Mouse (Mus musculus): ENCODE results near the gene Polr2c. TPM values are rescaled to one million over a fixed set of nuclear protein-coding genes. Genes with fewer than 3 reads are reported as not detected.

The Polr2c gene
- polyA plus RNA-seq, 1 experiment, result 93.1 TPM

DNA sequence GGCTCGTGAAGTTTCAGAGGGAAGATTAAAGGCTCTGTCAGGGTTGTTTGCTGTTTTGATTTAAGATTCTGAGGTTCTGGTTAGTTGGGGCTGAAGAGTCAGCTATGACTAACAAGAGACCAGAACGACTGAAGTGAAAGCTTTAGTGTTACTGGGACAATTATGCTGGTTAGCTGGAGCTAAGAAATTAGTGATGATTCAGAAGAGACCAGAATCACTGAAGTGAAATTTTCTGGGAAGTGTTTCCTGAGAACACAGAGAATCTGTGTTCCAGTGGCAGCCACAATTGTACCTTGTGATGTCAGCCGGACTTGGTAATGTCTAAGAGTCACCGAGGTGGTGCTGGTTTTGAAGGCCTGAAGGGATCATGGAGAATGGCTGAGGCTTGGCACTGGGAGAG, 23.5 kb downstream of the Polr2c start:
- no peak for DNase-seq (ENCODE audit: low read depth)

- DNase-seq (ENCODE audit: low read depth), result no peak
Measured at GRCm38 (mm10) chr8:94888383-94889036, 31.3 kb downstream of the Polr2c start.

DNA sequence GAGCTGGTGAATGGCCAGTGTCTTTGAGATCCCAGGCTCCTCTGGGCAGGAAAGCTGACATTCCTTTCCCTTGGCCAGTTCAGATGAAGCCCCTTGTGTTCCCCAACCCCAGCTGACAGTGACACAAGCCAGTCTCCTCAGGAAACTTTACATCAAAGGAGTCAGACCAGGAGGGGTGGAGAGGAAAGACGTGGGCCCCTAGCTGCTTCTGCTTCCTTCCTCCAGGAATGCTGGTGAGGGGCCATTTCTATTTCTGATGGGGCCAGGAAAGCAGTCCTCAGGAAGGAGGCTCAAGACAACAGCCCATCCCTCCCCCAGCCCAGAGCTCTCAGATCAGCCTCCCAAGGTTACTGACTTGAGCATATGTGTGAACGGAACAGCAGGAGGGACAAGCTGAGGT, 35.7 kb downstream of the Polr2c start:
- no peak for DNase-seq (ENCODE audit: low read depth)

GRCm38 (mm10) chr8:94899262-94899661, 42.0 kb downstream of the Polr2c start:
- DNase-seq (ENCODE audit: low read depth), result no peak

DNA sequence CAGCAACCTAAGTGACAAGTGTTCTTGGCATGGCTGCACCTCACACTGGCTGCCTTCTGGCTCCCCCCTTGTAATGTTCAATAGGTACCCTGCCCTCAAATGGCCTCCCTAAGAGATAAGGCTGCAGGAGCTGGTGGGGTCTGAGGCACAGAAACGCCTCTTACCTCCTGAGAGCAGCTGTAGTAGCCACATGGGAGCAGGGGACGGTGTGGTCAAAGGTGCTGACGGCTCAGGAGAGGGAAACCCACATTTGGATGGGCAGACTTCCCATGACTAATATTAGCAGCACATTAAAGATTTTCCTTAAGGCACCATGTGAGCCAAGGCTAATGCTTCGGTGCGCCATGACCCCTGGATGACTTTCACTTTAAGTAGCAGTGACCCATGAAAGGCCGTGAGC, 43.4 kb downstream of the Polr2c start:
- no peak for DNase-seq (ENCODE audit: low read depth)

GRCm38 (mm10) chr8:94901031-94901430, 43.8 kb downstream of the Polr2c start:
- no peak for DNase-seq (ENCODE audit: low read depth)

DNA sequence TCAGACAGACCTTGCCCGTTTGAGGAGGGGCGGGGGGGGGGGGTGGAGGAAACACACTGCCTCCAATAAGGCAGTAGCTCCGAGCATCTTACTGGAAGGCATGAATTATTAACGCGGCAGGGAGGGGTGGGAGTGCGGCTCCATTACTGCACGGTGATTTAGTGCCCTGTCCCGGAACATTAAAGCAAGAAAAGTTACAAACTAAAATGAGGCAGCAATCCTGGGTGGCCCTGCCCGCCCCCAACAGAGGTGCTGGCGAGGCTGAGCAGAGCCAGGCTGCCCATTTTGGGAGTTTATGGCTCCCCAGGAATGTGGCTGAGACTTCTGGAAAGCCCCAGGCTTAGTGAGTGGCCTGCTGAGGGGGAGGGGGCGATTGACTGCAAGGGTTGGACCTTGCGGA, 46.5 kb downstream of the Polr2c start:
- DNase-seq (ENCODE audit: low read depth), result no peak

DNA sequence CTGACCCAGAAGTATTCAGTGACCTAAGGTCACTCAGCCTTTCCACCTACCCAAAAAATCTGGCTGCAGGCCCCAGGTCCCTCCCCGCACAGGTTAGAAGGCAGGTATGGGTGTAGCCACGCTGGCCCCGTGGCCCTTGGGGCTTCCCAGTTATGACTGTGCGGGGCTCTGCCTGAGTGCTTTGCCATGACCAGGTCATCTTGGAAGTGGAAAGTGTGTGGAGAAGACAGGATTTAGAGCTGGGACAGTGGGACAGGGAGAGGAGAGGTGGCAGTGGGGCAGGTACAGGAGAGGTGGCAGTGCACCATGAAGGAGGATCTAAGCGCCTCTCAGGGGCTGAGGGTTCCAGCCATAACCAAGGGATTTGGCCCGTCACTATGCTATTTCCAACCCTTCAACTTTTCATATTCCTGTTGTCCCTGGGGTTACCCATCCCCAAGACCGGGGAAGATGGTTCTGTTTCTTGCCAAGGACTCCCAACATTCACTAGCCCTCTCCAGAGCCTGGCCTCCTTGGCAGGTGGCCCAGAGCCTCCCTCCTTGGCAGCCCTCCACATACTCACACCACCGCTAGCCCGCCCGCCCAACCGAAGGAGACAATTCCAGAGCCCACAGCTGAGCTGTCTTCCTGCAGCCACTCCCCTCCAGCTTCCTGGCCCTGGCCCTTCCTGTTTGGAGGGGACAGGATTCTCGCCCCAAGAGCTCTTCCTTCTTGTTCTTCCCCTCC, 47.4 kb downstream of the Polr2c start:
- no peak for DNase-seq (ENCODE audit: low read depth)

- no peak for DNase-seq (ENCODE audit: low read depth)
Measured at GRCm38 (mm10) chr8:94907591-94908300, 50.5 kb downstream of the Polr2c start.

GRCm38 (mm10) chr8:94908847-94909246, 51.6 kb downstream of the Polr2c start:
- no peak for DNase-seq (ENCODE audit: low read depth)

DNA sequence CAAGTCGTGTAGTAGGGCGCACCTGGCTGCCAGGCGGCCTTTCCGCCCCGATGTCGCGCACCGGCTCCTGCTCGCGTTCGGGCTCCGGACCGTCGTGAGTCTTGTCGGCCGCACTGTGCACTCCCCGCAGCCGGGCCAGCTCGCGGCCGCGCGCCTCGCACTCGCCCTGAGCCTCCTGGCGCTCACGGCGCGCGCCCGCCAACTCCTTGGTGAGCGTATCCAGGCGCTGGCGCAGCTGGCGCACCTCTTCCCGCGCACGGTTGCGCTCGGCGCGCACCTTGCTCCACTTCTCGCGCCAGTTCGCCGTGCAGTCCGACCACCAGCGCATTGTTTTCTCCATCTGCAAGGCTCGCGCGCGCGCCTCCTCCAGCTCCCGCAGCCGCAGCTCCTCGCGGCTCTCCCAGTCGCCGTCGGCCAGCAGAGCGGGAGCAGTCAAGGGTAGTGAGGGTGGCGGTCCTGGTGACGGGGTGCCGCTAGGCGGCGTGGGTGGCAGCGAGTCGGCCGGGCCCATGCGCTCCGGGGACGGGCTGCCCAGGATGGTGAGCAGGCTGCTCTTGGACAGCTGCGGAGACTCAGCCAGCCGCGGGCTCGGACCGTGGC, 55.9 kb downstream of the Polr2c start:
- DNase-seq (ENCODE audit: low read depth), result no peak

DNA sequence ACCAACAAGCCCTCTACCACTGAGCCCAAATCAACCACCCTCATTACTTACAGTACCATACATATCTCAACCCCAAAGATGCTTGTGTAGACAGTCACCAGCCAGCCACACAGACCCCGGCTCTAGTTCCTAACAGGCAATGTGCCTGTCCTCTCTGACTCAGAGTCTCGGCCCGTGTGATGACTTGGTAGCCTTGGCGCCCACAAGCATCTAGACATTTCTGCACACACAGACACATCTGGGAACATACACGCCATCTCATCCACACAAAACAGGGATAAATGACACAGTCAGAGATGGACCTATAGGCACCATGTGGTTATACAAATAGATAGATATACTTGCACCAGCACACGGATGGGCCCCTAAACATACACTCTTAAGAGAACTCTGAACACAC, 57.0 kb downstream of the Polr2c start:
- DNase-seq (ENCODE audit: low read depth), result no peak

- DNase-seq (ENCODE audit: low read depth), result no peak
Measured at GRCm38 (mm10) chr8:94914701-94915101, 57.5 kb downstream of the Polr2c start.

DNA sequence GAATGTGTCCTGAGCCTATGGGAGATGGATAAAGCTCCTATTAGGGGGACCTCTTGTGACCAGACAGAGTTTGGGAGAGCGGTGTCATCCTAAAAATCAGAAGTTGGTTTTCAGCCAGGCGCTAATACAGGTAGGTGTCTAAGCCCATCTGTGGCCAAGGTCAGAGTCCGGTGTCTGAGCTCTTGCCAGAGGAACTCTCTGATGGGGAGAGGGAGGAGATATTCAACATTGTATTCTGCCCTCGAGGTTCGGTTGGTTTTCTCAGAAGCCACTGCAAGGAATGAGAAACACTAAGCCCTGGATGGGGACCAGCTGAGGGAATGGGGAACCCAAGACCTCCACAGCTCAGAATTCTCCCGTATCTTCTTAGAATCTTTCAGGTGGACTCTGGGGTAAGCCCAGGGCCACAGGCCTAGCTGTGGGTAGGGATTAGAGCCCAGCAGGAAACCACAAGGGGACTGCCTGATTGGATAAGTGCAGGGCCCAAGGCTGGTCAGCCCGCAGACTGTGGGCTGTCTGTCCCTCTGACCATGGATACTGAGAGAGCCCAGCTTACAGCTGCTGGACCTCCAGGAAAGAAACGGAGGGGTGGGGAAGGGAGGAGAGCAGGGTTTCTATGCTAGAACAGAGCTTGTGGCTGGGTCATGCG, 59.2 kb downstream of the Polr2c start:
- DNase-seq (ENCODE audit: low read depth), result no peak

DNA sequence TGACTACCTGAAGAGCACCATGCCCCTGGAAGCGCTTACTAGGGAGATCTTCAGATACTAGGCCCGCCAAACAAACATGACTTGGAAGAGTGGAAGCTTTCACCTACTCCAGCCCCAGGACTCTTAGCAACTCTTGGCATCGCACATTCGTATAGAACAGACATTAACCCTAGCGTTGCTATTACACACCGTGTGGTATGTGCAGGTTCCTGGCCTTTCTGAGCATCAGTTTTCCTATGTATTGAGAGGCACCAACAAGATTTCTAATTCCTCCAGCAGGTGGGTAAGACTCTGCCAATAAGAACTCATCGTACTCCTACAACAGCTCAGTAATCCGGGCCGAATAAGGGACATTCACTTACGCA, 59.7 kb downstream of the Polr2c start:
- DNase-seq (ENCODE audit: low read depth), result no peak

DNA sequence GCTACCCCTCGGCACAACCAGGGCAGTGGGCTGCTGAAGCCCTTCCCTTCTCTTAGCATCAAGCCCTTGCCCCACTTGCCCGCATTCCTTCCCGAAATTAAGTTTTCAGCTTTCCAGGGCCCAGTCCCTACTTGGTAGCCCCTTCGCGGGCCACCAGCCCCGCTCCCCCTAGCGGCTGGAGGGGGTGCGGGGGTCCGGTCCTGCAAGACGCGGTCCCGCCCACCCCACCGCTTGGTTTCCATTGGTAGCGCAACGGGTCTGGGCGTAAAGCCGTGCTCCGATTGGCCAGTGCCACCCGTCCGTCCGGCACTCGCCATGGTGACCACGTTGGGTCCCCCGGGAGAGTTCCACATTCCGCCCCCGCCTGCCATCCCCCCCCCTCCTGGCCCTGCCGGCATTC, 60.1 kb downstream of the Polr2c start:
- DNase-seq (ENCODE audit: low read depth), result no peak

- no peak for DNase-seq (ENCODE audit: low read depth)
Measured at GRCm38 (mm10) chr8:94917851-94918495, 60.7 kb downstream of the Polr2c start, which contains the start of gene Ccdc102a. Gene Ccdc102a (minus strand): TSS chr8:94918098.

GRCm38 (mm10) chr8:94919256-94919655, 62.0 kb downstream of the Polr2c start:
- no peak for DNase-seq (ENCODE audit: low read depth)

DNA sequence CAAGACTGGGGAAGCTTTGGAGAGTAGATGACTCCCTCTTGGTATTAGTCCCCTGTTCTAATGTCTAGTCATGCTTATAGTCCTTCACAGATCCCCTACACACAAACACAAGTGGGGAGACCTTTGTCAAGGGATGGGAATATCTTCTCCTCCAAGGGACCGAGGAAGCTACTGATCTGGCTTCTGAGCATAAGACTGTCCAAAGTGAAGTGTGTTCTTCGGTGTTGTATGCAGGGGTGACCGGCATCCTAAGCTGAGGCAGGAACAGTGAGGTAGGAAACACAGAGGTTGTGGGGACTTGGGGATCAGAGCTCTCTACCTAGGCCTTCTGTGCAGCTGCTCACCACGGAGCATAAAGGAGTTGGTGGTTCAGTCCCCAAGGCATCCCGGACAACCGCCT, 64.9 kb downstream of the Polr2c start:
- DNase-seq (ENCODE audit: low read depth), result no peak

DNA sequence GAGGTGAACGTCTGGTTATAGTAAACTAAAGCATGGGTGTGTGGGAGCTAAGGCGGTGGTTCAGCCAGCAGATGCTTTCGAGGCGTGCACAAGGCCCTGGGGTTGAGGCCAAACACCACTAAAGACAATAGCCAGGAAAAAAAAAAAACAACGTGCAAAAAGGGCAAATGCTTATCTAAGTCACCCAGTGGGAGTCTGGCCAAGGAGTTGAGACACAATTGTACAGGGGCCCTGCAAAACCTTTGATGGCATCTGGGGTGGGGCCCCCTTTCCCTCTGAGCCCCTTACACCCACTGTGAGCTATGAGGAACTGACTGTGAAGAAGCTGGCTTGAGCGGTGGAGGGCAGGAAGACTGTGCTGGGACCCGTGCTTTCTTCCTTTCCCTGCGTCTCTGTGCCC, 65.4 kb downstream of the Polr2c start:
- no peak for DNase-seq (ENCODE audit: low read depth)
